Mouse (Mus musculus) testis, adult 2 months (tissue): ENCODE results near the gene Rtn1. TPM values are rescaled to one million over a fixed set of nuclear protein-coding genes. Genes with fewer than 3 reads are reported as not detected.

Experiments
- H3K27ac ChIP-seq: fragments of 200-500 bp; 2 replicates; pipeline ENCODE4 v1.5.1; 2012; ENCODE audit warnings: low read depth, low read length; ENCODE audit not compliant: control insufficient read depth, insufficient read depth
- H3K27me3 ChIP-seq: fragments of 200-500 bp; 2 replicates; pipeline ENCODE4 v1.6.1; 2012; ENCODE audit warnings: mild to moderate bottlenecking, low read length, moderate library complexity; ENCODE audit not compliant: control insufficient read depth, insufficient read depth
- H3K36me3 ChIP-seq: fragments of 200-500 bp; 2 replicates; pipeline ENCODE4 v1.6.1; 2012; ENCODE audit warnings: mild to moderate bottlenecking, low read length; ENCODE audit not compliant: control insufficient read depth, insufficient read depth
- H3K4me1 ChIP-seq: fragments of 200-500 bp; 2 replicates; pipeline ENCODE4 v1.6.1; 2012; ENCODE audit warnings: low read length; ENCODE audit not compliant: control insufficient read depth, insufficient read depth
- H3K4me3 ChIP-seq: fragments of 200-500 bp; 2 replicates; pipeline ENCODE4 v1.5.1; 2012; ENCODE audit warnings: low read depth, mild to moderate bottlenecking, low read length, moderate library complexity, mixed read lengths; ENCODE audit not compliant: control insufficient read depth
- CTCF ChIP-seq: fragments of 200-500 bp; IDR thresholded peaks from 2 replicates; pipeline ENCODE4 v1.5.1; 2012; ENCODE audit warnings: low read depth, mild to moderate bottlenecking, inconsistent platforms, low read length, moderate library complexity; ENCODE audit not compliant: control insufficient read depth, insufficient read depth, insufficient replicate concordance
- POLR2A ChIP-seq: fragments of 200-500 bp; IDR thresholded peaks from 2 replicates; pipeline ENCODE4 v1.6.1; 2012; ENCODE audit warnings: low read depth, mild to moderate bottlenecking, inconsistent platforms, low read length, moderate library complexity; ENCODE audit not compliant: control insufficient read depth
- polyA plus RNA-seq: library from polyadenylated mRNA; depleted of rRNA; stranded (reverse); fragments of >200 nt; gene quantifications from 2 replicates; pipeline ENCODE4 v1.2.3, GENCODE M21; 2012

Gene Rtn1
- polyA plus RNA-seq, 1 experiment = 30.8 TPM

GRCm38 (mm10) chr12:72310818-72311217 lies 98.0 kb downstream of the Rtn1 start:
- H3K27me3 ChIP-seq = no peaks in the 10 kb centered on the region
- H3K4me3 ChIP-seq = no peak overlapping the region
- H3K36me3 ChIP-seq = no peaks in the 10 kb centered on the region; the same call in 1 of the 2 replicates
- peaks cover 3% of the 10 kb centered on the region; the same call in 1 of the 2 replicates for H3K4me1 ChIP-seq
- no peak overlapping the region for H3K27ac ChIP-seq
- TF ChIP-seq POLR2A = no peak
- no peak for TF ChIP-seq CTCF

DNA sequence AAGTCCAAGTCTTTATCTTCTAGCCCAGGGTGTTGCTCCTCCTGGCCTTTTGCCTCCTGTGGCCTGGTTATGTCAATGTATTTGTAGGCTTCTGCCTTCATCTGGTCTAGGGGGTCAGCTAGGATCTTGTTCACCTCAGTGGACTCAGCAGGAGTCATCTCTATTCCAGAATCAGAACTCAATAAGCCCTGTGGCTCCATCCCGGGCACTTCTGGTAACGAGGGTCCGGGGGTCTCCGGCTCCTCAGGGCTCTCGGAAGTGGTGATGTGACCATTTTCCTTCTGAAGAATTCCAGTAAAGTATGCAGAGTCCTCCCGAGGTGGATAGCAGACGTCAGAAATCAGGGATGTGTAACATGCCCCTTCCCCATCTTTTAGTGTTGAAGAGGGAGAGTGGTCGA lies 100.3 kb downstream of the Rtn1 start:
- Histone ChIP-seq H3K4me1 (peaks cover 8% of the 10 kb centered on the region), H3K4me3 (no peak overlapping the region), H3K36me3 (no peaks in the 10 kb centered on the region; the same call in 1 of the 2 replicates), H3K27ac (no peak overlapping the region), H3K27me3 (no peaks in the 10 kb centered on the region)
- TF ChIP-seq CTCF = no peak
- TF ChIP-seq POLR2A = no peak

DNA sequence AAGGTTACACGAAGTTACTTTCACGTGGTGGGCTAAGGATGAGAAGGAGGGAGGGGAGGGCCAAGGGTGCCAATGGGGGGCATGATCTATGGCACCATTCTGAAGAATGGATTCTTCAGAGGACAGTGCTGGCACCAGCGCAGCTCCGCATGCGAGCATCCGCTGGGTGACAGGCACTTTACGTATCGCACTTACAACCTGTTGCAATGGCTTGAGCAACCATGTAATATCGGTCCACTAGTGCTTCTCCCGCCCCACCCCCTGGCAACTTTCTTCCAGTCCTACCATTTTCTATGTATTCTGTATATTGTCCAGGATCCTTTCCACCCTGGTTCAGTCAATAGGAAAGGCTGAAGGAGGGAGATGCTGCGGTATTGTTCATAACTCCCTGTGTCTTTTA lies 102.6 kb downstream of the Rtn1 start:
- no peaks in the 10 kb centered on the region for H3K27me3 ChIP-seq
- no peak for TF ChIP-seq POLR2A
- TF ChIP-seq CTCF = no peak
- H3K27ac ChIP-seq = no peak overlapping the region
- H3K4me1 ChIP-seq = peaks cover 8% of the 10 kb centered on the region
- H3K4me3 ChIP-seq = no peak overlapping the region
- no peaks in the 10 kb centered on the region; the same call in 1 of the 2 replicates for H3K36me3 ChIP-seq

DNA sequence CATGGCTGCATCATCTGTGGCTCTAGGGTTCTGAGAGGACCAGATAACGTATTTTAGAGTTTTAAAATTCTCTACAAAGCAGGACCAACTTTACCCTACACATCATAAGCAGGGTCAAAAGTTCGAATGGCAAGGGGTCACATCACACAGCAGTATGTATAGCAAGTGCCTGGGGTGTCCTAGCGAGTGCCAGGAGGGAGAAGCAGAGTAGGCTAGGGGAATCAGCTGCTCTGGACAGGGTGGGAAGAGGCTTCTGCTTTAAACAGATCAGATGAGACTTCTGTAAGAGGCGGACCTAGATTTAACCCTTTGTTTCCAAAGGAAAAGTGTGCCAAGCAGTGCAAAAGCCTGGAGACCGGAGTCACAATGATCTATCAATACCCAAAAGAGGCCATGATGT lies 103.4 kb downstream of the Rtn1 start:
- TF ChIP-seq CTCF (no peak), POLR2A (no peak)
- no peak overlapping the region for H3K27ac ChIP-seq
- H3K4me1 ChIP-seq = peaks cover 8% of the 10 kb centered on the region
- H3K4me3 ChIP-seq = no peak overlapping the region
- no peaks in the 10 kb centered on the region for H3K27me3 ChIP-seq
- no peaks in the 10 kb centered on the region; the same call in 1 of the 2 replicates for H3K36me3 ChIP-seq

DNA sequence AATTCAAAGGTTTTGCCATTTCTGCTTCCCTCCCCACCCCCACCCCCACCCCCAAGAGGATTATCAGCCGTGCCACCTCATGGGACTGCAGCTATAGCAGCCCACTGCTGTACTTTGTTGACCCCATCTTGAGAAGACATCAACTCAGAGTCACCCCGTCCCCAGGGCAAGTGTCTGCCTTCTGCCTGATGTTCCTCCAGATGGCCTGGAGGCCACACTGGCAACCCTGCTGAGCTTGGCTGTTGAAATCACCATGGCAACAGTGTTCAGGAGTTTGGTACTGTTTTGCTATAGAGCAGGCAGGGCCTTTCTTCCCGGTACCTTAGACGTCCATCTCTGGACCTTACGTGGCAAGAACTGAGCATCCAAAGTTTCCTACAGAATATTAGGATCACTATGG lies 103.9 kb downstream of the Rtn1 start:
- no peaks in the 10 kb centered on the region; the same call in 1 of the 2 replicates for H3K36me3 ChIP-seq
- no peak overlapping the region for H3K27ac ChIP-seq
- peaks cover 8% of the 10 kb centered on the region for H3K4me1 ChIP-seq
- H3K4me3 ChIP-seq = no peak overlapping the region
- H3K27me3 ChIP-seq = no peaks in the 10 kb centered on the region
- TF ChIP-seq CTCF (no peak), POLR2A (no peak)

DNA sequence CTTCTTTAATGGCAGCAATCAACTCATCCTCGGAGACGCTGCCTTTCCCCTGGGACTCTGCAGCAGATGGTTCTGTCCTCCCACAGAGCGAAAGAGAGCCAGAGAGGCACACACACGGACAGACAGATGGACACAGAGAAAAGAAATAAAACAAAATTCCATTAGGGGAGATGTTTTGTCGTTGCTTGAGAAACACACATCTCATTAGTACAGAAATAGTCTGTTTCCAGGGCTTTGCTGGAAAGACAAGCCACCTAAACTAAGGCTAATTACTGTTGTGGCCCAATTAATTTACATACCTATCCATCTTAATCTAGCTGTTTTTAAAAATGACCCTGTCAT lies 104.5 kb downstream of the Rtn1 start:
- H3K27ac ChIP-seq = no peak overlapping the region
- peak overlapping the region; percentile 51 for H3K4me3 ChIP-seq
- TF ChIP-seq POLR2A (no peak), CTCF (no peak)
- no peaks in the 10 kb centered on the region; the same call in 1 of the 2 replicates for H3K36me3 ChIP-seq
- H3K4me1 ChIP-seq = peaks cover 8% of the 10 kb centered on the region
- H3K27me3 ChIP-seq = no peaks in the 10 kb centered on the region

DNA sequence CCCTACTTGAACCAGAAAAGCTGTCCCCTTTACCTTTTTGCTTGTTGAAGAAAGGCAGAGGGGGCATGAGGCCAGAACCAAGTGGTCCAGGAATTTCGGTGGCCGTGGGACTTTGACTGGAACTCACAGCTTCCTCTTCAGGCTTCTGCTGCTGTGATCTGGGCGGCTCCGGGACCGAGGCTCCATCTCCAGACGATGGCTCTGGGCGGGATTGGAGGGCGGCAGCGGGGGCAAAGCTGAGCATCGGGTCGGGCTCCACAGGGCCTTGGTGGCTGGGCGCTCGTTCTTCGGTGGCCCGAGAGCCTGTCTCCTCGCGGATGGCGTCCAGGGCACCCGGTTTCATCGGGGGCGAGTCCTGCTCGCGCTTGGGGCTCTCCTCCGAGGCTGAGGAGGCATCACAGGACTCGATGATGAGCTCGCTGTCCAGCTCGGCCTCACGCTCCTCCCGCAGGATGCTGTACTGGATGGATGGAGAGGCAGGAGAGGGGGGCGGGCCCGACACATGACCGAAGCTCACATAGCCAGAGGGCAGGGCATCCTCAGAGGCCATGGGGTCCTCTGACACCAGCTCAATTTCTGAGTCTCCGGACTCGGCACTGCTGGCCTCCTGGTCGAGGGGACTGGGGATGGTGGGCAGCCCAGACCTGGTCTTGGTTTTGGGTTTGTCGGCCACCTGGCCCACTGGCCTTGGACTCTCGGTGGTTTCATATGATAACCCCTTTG lies 105.1 kb downstream of the Rtn1 start:
- H3K27ac ChIP-seq = no peak overlapping the region
- peaks cover 8% of the 10 kb centered on the region for H3K4me1 ChIP-seq
- no peak for TF ChIP-seq POLR2A
- no peak for TF ChIP-seq CTCF
- peak overlapping the region; percentile 51 for H3K4me3 ChIP-seq
- no peaks in the 10 kb centered on the region; the same call in 1 of the 2 replicates for H3K36me3 ChIP-seq
- H3K27me3 ChIP-seq = no peaks in the 10 kb centered on the region
